Mouse (Mus musculus) adrenal gland, postnatal 10 days (tissue): ENCODE measurements at regions not wholly inside any gene's neighbourhood (a gene's known extent, or its start where the extent isn't known, plus 50 kb on each side); places are given as distances from the start of the nearest gene placed in this dataset.
"Not testable (repeated sequence)": the region's sequence is repeated elsewhere in the genome, so short reads cannot be mapped to it uniquely, and the experiment has no call there.

Experiments
- DNase-seq: peaks from one replicate; pipeline ENCODE4 v3.0.0; 2021; ENCODE audit warnings: mixed read lengths

- DNase-seq = not testable (repeated sequence)
Measured at GRCm38 (mm10) chr12:14242720-14243119, 90.9 kb upstream of the Fam84a start.

- DNase-seq = no peak
Measured at GRCm38 (mm10) chr12:14237699-14238098, 85.8 kb upstream of the Fam84a start.

DNA sequence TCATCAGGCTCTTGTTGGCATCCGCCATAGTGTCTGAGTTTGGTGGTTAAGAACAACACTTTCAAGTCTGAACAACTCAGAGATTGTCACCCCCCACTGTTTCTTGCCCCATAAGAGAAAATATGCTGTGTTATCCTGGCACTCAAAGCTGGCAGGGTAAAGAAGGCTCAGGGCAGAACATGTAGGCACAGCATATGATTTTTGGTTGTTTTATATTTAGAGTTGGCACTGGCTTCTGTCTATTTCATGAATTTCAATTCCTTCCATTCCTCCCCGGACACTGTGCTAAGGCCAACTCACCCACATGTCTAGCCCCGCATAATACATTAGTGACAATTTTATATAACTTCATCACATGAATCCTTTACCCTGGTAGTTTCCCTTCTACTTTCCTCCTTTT, 83.5 kb upstream of the Fam84a start:
- no peak for DNase-seq

GRCm38 (mm10) chr12:14212618-14213017, 60.8 kb upstream of the Fam84a start:
- no peak for DNase-seq

- DNase-seq = no peak
Measured at GRCm38 (mm10) chr12:14209881-14210280, 58.0 kb upstream of the Fam84a start.

DNA sequence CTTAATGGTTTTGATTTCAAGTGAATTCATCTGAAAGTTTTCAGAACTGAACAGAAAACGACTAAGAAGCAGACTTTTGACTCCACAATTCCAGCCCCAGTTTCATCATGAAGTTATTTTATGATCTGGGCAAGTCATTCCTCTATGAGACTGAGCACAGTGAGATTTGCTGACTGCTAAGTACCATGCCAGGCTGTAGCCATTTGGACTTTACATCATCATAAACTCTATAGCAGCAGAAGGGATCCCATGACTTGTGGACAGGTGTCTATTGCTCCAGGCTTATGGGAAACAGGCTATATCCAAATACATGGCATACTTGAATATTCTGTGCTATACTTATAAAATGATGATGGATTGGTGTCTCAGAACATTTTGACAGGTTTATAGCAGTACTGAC, 55.4 kb upstream of the Fam84a start:
- no peak for DNase-seq

DNA sequence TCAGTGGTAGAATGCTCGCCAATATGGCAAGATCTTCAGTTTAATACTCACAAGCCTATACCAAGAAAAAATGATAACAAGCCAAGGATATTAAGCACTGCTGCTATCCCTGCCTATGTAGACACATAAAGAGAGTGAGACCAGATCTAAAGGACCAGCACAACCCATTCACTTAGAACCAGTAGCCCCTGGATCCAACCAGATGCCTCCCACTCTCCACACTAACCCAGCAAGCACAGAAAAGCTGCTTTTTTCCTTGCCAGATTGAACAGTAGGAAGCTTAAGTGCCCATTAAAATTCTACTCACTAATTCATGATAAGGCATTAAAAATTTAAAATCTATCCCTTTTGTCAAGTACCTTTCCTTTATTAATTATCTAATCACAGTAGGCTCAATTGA, 52.6 kb upstream of the Fam84a start:
- DNase-seq = no peak
